Mouse (Mus musculus) forebrain, embryonic 12.5 days (tissue): ENCODE measurements at regions not wholly inside any gene's neighbourhood (a gene's known extent, or its start where the extent isn't known, plus 50 kb on each side); places are given as distances from the start of the nearest gene placed in this dataset.

ENCODE experiments used
- ATAC-seq: fragments of 200-750 bp; cut with Nextera tagmentation; 2 replicates; pipeline ENCODE4 v1.8.0; 2017; ENCODE audit warnings: moderate TSS enrichment; ENCODE audit not compliant: low FRiP score
- H3K27ac ChIP-seq: fragments of 300-500 bp; sonication (generic); 2 replicates; pipeline ENCODE4 v1.5.1; 2016; ENCODE audit warnings: mild to moderate bottlenecking
- H3K27me3 ChIP-seq: fragments of 300-500 bp; sonication (generic); 2 replicates; pipeline ENCODE4 v1.6.1; 2016; ENCODE audit warnings: mild to moderate bottlenecking
- H3K36me3 ChIP-seq: fragments of 300-500 bp; sonication (generic); replicated peaks from 2 replicates; pipeline ENCODE4 v1.6.1; 2016; ENCODE audit warnings: mild to moderate bottlenecking
- H3K4me1 ChIP-seq: fragments of 300-500 bp; sonication (generic); 2 replicates; pipeline ENCODE4 v1.6.1; 2016
- H3K4me2 ChIP-seq: fragments of 300-500 bp; sonication (generic); 2 replicates; pipeline ENCODE4 v1.6.1; 2016; ENCODE audit warnings: mild to moderate bottlenecking, moderate library complexity
- H3K4me3 ChIP-seq: fragments of 300-500 bp; sonication (generic); replicated peaks from 2 replicates; pipeline ENCODE4 v1.5.1; 2016; ENCODE audit warnings: mild to moderate bottlenecking
- H3K9ac ChIP-seq: fragments of 300-500 bp; sonication (generic); 2 replicates; pipeline ENCODE4 v1.6.1; 2016; ENCODE audit warnings: mild to moderate bottlenecking
- H3K9me3 ChIP-seq: fragments of 300-500 bp; sonication (generic); 2 replicates; pipeline ENCODE4 v1.6.1; 2016
- WGBS: fragments of 180-500 bp; shearing (Covaris S2); methylation state at CpG from one replicate; pipeline ENCODE4 v1.1.7; 2016; 5-methylcytosine and 5-hydroxymethylcytosine counted together

DNA sequence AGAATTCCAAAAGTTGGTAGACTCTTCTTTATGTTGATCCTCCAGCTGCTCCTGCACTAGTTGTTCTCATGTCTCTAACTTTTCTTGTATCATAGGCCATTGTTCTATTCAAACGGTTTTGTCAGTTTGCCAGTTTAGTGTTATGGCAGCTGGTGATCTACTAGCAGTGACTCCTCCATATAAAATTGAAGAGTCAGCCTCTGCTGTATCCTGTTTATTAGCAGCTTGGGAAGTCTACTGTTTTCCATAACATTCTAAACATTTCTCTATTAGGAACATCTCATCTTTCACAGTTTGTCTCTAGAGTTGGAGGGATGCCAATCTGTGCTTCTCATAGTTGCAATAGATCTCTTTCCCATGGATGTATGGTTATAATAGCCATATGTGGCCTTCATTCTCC, 58.6 kb downstream of the Drd1 start:
- no peaks in the 10 kb centered on the region for H3K4me1 ChIP-seq
- H3K27me3 ChIP-seq, result no peaks in the 10 kb centered on the region
- H3K4me3 ChIP-seq, result no peak overlapping the region
- no peak overlapping the region for H3K27ac ChIP-seq
- H3K9ac ChIP-seq, result no peak overlapping the region
- 82% methylated on average over 1 of the region's 1 CpGs for WGBS
- ATAC-seq, result no peak
- no peaks in the 10 kb centered on the region for H3K9me3 ChIP-seq
- H3K4me2 ChIP-seq, result no peak overlapping the region
- no peaks in the 10 kb centered on the region for H3K36me3 ChIP-seq

DNA sequence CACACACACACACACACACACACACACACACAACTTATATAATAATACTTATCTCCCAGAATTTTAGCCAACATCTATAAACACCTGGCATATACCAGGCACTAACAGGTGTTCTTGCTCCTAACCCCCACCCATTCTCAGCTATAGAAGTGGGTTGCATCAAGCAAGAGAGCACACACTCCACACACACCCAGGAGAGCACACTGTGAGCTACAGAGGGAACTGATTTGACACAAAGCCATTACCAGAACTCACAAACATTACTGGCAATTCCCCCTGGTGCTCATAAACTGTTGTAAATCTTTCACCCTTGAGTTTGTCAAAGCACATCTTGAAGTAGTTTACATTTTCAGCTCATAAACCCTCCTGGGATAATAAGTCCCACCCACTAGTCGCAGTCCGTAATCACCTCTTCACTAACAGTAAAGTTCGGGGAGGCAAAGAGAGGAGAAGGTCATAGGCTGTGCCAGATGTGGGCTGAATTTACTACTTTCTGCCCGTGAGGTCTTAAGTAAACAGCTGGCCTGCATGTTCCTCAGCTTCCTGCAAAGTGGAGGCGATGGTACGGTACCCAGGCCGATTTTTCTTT, 62.5 kb downstream of the Drd1 start:
- no peaks in the 10 kb centered on the region for H3K4me1 ChIP-seq
- ATAC-seq, result no peak
- WGBS, result 84% methylated on average over 7 of the region's 7 CpGs
- H3K36me3 ChIP-seq, result no peaks in the 10 kb centered on the region
- no peak overlapping the region for H3K27ac ChIP-seq
- no peak overlapping the region for H3K4me3 ChIP-seq
- no peaks in the 10 kb centered on the region for H3K27me3 ChIP-seq
- H3K4me2 ChIP-seq, result no peak overlapping the region
- no peaks in the 10 kb centered on the region for H3K9me3 ChIP-seq
- no peak overlapping the region for H3K9ac ChIP-seq

DNA sequence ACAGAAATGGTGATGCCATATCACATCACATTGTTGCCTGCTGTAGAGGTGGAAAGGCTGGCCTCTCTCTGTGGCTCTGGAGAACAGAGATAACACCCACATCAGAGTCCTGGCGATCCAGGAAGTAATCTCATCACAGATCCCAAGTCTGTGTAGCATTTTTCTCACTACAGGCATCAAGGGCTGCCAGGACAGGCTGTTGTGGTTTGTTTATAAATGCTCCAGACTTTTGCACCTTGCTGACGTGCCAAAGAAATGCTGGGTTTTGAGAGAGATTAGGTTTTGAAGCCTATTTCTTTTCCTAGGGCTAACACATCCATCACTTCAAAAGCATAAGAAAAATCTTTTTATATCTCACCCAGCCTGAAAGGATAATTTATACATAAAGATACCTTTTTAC, 76.3 kb downstream of the Drd1 start:
- no peak for ATAC-seq
- Histone ChIP-seq H3K4me2 (no peak overlapping the region), H3K27ac (no peak overlapping the region), H3K9me3 (no peaks in the 10 kb centered on the region), H3K4me3 (no peak overlapping the region), H3K27me3 (no peaks in the 10 kb centered on the region), H3K36me3 (no peaks in the 10 kb centered on the region), H3K4me1 (no peaks in the 10 kb centered on the region), H3K9ac (no peak overlapping the region)
- 83% methylated on average over 2 of the region's 2 CpGs for WGBS

DNA sequence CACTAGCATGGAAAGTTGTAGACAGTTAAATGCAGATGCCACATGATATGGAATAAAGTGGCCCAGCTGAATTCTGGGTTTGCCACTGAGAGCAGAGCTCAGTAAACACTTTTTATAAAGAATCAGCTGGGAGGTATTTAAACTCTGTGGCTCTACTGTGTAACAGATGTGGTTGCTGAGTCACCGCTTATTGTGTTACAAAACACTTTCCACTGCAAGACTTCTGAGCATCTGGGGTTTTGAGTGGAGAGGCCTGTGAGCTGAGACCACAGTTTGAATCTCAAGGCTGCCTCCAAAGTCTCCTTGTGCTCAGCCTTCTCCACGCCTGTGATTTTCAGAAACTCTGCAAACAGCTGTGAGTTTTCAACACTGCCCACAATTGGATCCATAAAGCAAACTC, 86.1 kb downstream of the Drd1 start:
- H3K27me3 ChIP-seq, result no peaks in the 10 kb centered on the region
- ATAC-seq, result no peak

DNA sequence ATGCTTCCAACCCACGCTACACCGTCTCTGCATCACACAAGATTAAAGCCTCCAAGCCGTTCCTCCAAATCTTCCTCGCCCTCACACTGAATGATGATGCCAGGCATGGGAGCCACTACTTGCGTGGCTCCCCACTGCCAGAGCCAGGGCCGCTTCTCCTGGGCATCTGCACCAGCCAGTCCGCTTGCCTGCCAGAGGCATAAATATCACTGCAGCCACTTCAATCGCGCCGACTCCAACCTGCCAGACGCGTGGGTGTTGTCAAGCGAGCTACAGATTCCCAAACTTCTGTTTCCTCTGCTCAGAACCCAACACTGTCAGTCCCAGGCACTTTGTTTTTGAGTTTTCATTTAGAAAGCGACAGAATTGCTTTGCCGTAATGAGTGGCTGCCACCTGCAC, 99.3 kb downstream of the Drd1 start:
- no peak overlapping the region for H3K9ac ChIP-seq
- no peaks in the 10 kb centered on the region for H3K4me1 ChIP-seq
- no peak for ATAC-seq
- H3K27ac ChIP-seq, result no peak overlapping the region
- H3K36me3 ChIP-seq, result no peaks in the 10 kb centered on the region
- no peak overlapping the region for H3K4me3 ChIP-seq
- no peaks in the 10 kb centered on the region for H3K9me3 ChIP-seq
- WGBS, result 95% methylated on average over 15 of the region's 15 CpGs
- no peak overlapping the region for H3K4me2 ChIP-seq
- H3K27me3 ChIP-seq, result no peaks in the 10 kb centered on the region

More for the DNA sequence above, 86.1 kb downstream of the Drd1 start:
- no peak overlapping the region for H3K9ac ChIP-seq
- no peaks in the 10 kb centered on the region for H3K4me1 ChIP-seq
- no peaks in the 10 kb centered on the region for H3K36me3 ChIP-seq
- H3K4me2 ChIP-seq, result no peak overlapping the region
- 0 out of 2 replicates have a peak, but pooled peaks cover 8% of the 10 kb centered on the region for H3K9me3 ChIP-seq
- no peak overlapping the region for H3K27ac ChIP-seq
- WGBS, result 90% methylated on average over 2 of the region's 2 CpGs
- no peak overlapping the region for H3K4me3 ChIP-seq

DNA sequence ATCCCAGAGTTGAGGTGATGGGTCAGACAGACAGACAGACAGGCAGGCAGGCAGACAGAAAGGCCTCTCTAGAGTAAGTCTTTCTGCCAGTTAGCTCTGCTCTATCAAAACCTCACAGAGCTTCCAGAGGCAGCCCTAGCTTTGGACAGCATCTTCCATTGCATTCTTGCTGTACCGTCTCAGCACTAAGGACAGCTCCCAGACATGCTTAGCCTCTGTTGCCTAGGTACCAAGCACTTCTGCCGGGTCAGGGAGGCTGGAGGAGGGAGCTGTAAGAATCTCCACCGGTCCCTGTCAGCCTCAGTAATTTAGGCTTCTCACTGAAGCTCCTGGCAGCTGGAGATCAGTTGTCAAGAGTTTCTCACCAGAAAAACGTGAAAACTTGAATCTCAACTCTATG, 107.4 kb downstream of the Drd1 start:
- ATAC-seq, result no peak
- Histone ChIP-seq H3K27ac (no peak overlapping the region), H3K36me3 (no peaks in the 10 kb centered on the region), H3K9ac (no peak overlapping the region), H3K4me2 (no peak overlapping the region), H3K4me3 (no peak overlapping the region), H3K4me1 (no peaks in the 10 kb centered on the region), H3K9me3 (no peaks in the 10 kb centered on the region), H3K27me3 (no peaks in the 10 kb centered on the region)
- WGBS, result 7% methylated on average over 4 of the region's 4 CpGs

DNA sequence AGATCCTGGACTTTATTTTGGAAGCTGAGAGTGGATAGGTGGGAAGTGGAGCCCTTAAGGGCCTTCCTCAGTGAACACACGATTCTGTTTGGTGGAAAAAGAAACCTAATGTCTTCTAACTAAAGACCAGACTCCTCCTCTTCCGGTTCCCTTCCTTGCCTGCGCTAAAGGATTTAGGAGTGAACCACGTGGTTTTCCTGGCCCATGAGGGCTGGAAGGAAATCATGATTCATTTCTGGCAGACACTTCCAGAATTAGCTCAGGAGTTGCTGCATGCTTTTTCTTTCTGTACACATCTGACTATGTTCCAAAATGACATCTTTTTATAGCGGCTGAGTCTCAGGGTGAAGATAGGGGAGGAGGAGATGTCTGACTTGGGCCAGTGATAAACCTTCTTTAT, 109.8 kb downstream of the Drd1 start:
- ATAC-seq, result no peak
- 81% methylated on average over 5 of the region's 5 CpGs for WGBS
- no peaks in the 10 kb centered on the region for H3K9me3 ChIP-seq

DNA sequence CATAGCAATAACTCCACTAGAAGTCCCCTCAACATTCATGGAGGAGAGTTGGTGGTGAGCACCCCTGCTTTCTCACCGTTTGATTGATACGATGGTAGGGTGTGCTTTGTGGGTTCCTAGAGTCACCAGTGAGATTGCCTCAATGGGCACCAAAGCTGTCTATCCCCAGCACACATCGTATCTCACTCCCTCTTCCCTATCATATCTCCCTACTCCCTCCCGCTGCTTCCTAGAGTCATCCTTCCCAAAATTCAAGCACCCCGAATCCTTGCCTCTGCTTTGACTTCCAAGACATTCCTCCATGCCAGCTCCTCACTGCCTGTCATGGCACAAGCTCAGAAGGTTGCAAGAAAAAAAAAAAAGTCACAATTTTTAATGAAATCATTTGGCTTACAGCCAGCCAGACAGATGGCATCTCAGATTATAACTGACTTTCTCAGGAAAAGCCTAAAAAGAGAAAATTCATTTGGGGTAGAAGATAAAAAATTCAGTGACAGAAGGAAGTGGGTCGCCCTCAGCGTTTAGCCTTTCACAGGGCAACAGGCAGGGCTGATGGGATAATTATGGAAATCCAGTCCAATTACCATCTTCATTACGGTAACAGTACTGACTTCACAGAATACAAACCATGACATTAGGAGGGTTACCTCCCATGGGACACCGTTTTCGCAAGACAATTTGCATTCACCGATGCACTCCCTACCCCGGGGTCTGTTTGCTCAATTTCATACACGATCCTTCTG, 114.3 kb downstream of the Drd1 start:
- no peak overlapping the region for H3K27ac ChIP-seq
- no peak for ATAC-seq
- no peak overlapping the region for H3K4me3 ChIP-seq
- no peaks in the 10 kb centered on the region for H3K9me3 ChIP-seq
- H3K4me2 ChIP-seq, result no peak overlapping the region
- 70% methylated on average over 13 of the region's 13 CpGs for WGBS
- no peaks in the 10 kb centered on the region for H3K27me3 ChIP-seq
- H3K9ac ChIP-seq, result no peak overlapping the region
- peaks cover 4% of the 10 kb centered on the region; the same call in 1 of the 2 replicates for H3K4me1 ChIP-seq
- H3K36me3 ChIP-seq, result no peaks in the 10 kb centered on the region

More for the DNA sequence above, 109.8 kb downstream of the Drd1 start:
- Histone ChIP-seq H3K27ac (no peak overlapping the region), H3K27me3 (no peaks in the 10 kb centered on the region), H3K4me1 (peaks cover 4% of the 10 kb centered on the region; the same call in 1 of the 2 replicates), H3K9ac (no peak overlapping the region), H3K4me2 (no peak overlapping the region), H3K4me3 (no peak overlapping the region), H3K36me3 (no peaks in the 10 kb centered on the region)

DNA sequence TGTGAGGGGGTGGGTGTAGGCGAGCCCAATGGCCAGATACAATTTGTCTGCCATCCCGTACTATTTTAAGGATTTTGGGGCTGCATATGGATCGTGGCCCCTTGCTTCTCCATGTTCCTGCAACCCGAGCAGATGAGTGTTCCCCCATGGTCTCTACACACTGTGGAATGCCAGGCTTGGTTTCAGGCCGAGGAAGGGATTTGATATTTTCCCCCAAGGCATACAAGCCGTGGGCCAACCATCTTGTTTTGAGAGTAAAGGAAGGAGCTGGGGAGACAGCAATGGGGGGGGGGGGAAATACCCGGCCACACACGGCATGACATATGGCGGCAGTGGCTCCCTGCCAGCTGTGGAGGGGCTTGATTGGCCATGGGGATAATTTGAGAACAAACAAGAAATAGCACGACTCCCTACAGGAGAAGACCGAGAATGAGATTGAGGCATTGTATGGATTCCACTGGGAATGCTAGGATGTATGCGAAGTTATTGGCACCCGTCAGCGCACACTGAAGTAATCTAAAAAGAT, 120.3 kb downstream of the Drd1 start:
- H3K27ac ChIP-seq, result no peak overlapping the region
- H3K4me1 ChIP-seq, result no peaks in the 10 kb centered on the region
- no peaks in the 10 kb centered on the region for H3K9me3 ChIP-seq
- H3K9ac ChIP-seq, result no peak overlapping the region
- WGBS, result 88% methylated on average over 14 of the region's 14 CpGs
- H3K36me3 ChIP-seq, result no peaks in the 10 kb centered on the region
- no peak overlapping the region for H3K4me3 ChIP-seq
- no peak overlapping the region for H3K4me2 ChIP-seq
- ATAC-seq, result no peak
- H3K27me3 ChIP-seq, result no peaks in the 10 kb centered on the region

DNA sequence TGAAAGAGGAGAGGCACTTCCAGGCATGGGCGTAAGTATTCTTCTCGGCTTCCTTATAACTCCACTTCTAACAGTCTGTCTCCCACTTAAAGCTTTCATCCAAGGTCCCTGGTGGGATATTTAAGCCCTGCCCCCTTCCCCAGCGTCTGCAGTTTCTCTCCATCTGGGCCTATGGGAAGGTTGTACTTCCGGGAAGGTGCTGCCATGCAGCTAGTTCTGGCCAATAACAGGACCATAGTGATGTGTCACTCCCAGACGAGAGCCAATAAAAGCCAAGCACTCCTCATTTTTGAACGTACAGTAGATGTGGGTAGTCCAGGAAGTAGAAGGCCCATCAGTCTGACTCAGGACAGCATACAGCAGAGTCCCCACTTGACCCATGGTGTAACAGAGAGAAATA, 121.0 kb downstream of the Drd1 start:
- Histone ChIP-seq H3K27me3 (no peaks in the 10 kb centered on the region), H3K4me3 (no peak overlapping the region), H3K36me3 (no peaks in the 10 kb centered on the region), H3K9me3 (no peaks in the 10 kb centered on the region), H3K27ac (no peak overlapping the region), H3K4me2 (no peak overlapping the region), H3K9ac (no peak overlapping the region), H3K4me1 (no peaks in the 10 kb centered on the region)
- 86% methylated on average over 6 of the region's 6 CpGs for WGBS
- no peak for ATAC-seq

DNA sequence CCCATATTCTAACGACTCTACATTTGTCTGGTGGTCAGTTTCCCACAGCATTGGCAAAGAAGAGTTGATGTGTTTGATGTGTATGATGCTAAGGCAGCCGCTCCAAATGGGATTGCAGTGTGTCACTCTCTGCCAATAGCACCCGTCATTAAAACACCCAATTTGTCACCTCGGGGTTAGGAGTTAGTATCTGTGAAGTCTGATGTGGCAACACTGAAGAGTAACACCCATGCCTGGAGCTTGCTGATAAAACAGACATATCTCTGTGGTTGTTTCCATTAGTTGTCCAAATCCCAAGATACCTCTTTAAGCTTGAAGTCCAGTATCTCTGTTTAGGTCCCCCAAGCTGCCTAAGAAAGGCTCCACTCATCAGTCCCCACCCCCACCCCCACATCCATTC, 129.4 kb downstream of the Drd1 start:
- Histone ChIP-seq H3K27me3 (no peaks in the 10 kb centered on the region), H3K9ac (no peak overlapping the region), H3K9me3 (no peaks in the 10 kb centered on the region), H3K4me2 (no peak overlapping the region), H3K36me3 (no peaks in the 10 kb centered on the region), H3K27ac (no peak overlapping the region), H3K4me1 (0 out of 2 replicates have a peak, but pooled peaks cover 2% of the 10 kb centered on the region), H3K4me3 (no peak overlapping the region)
- WGBS, result 90% methylated on average over 4 of the region's 4 CpGs
- ATAC-seq, result no peak

DNA sequence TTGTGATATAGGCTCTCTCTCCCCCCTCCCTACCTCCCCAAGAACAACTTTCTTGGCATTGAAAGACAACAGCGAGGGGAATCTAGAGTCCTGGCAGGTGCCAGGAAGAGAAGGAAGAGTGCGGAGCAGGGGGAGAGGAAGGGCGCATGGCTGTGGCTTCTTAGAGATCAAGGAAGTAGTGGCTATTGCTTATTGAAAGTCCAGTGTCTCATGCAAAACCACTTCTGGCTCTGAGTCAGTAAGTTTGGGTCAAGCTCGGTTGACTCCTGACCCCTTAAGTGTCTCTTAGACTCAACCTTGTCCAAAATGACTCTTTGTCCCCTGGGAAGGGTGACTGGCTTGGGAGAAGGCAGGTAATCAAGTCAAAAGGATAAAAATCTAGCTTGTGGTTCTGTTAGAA, 131.1 kb downstream of the Drd1 start:
- Histone ChIP-seq H3K9me3 (no peaks in the 10 kb centered on the region), H3K27ac (no peak overlapping the region), H3K36me3 (no peaks in the 10 kb centered on the region), H3K4me1 (0 out of 2 replicates have a peak, but pooled peaks cover 2% of the 10 kb centered on the region), H3K4me3 (no peak overlapping the region), H3K27me3 (no peaks in the 10 kb centered on the region), H3K9ac (no peak overlapping the region), H3K4me2 (no peak overlapping the region)
- ATAC-seq, result no peak
- 82% methylated on average over 4 of the region's 4 CpGs for WGBS
